Mouse (Mus musculus) liver, embryonic 14.5 days (tissue): ENCODE data around the gene Cemip2.

Experiments
- CTCF ChIP-seq: IDR thresholded peaks from 2 replicates; pipeline ENCODE4 v1.5.1; 2016; ENCODE audit warnings: antibody characterized with exemption, low read depth, control low read depth
- EP300 ChIP-seq: IDR thresholded peaks from 2 replicates; pipeline ENCODE4 v1.6.1; 2016; ENCODE audit warnings: antibody characterized with exemption, low read depth

DNA sequence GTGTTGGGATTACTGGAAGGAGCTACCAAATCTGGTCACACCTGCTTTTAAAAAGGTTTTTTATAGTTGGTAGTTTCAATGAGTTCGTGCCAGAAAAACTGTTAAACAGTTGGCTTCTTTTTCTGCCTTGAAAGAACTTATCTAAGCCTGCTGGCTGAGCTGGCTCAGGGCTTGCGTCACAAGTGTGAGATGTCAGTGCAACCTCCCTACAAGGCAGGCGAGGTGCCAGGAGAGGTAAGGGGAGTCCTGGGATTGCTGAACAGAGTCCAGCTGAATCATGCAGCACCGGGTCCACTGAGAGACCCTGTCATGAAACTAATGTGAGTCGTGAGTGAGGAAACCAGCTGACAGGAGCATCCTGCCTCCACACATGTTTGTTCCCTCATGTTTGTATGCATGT, 41.4 kb downstream of the Cemip2 start:
- TF ChIP-seq EP300 (no peak), CTCF (no peak)
